Mouse (Mus musculus) heart, postnatal 10 days (tissue): ENCODE measurements around the gene Lsp1. TPM values are rescaled to one million over a fixed set of nuclear protein-coding genes. Genes with fewer than 3 reads are reported as not detected.
A peak's percentile ranks its signal among the peaks of the same experiment; 100 is the strongest.

Experiments used
- DNase-seq, 2 experiments: peaks; one replicate each; pipeline ENCODE4 v3.0.0; 2021
- intact Hi-C: fragments of 180-260 bp; cut with DNase I; formaldehyde crosslinking; loops from one replicate; pipeline ENCODE4 v1.15.1; 2025
- total RNA-seq, 2 experiments: library from RNA; stranded (reverse); gene quantifications; 2 replicates each; pipeline ENCODE4 v1.2.3; 2021

The Lsp1 gene
- total RNA-seq, 2 experiments from 2014 or later: 111 to 116 TPM

GRCm38 (mm10) chr7:142497775-142498174 is 37.2 kb downstream of the Lsp1 start:
- intact Hi-C loops: loop anchor here (1.0 to 5.0 kb wide), 3 partner anchors 57 to 180 kb away; no protein-coding TSS in a partner anchor
- peak; percentile 68 to 78 for DNase-seq

GRCm38 (mm10) chr7:142498575-142498974 is 38.0 kb downstream of the Lsp1 start, which contains the start of gene Tnnt3:
Tnnt3 (plus strand) TSS chr7:142498836.
- no peak for DNase-seq
- intact Hi-C loops: loop anchor here (5.0 kb wide), 1 partner anchor 181 kb away; no protein-coding TSS in a partner anchor

- DNase-seq: no peak
- intact Hi-C loops: loop anchor here (5.0 kb wide), 1 partner anchor 182 kb away; no protein-coding TSS in a partner anchor
These were observed 38.6 kb downstream of the Lsp1 start for GRCm38 (mm10) chr7:142499010-142499721.

GRCm38 (mm10) chr7:142500032-142500431 is 39.4 kb downstream of the Lsp1 start:
- intact Hi-C loops: no loop called here
- no peak for DNase-seq

GRCm38 (mm10) chr7:142503206-142503605 is 42.6 kb downstream of the Lsp1 start:
- intact Hi-C loops: no loop called here
- no peak for DNase-seq

GRCm38 (mm10) chr7:142505942-142506341 is 45.3 kb downstream of the Lsp1 start:
- intact Hi-C loops: no loop called here
- DNase-seq: no peak

GRCm38 (mm10) chr7:142506501-142506900 is 45.9 kb downstream of the Lsp1 start:
- no peak for DNase-seq
- intact Hi-C loops: no loop called here

GRCm38 (mm10) chr7:142507453-142507852 is 46.8 kb downstream of the Lsp1 start:
- DNase-seq: no peak
- intact Hi-C loops: no loop called here

- intact Hi-C loops: no loop called here
- no peak for DNase-seq
These were observed 48.9 kb downstream of the Lsp1 start for GRCm38 (mm10) chr7:142509518-142509917.

GRCm38 (mm10) chr7:142510021-142510777 is 49.6 kb downstream of the Lsp1 start:
- DNase-seq: peak in 1 of 2 experiments; percentile 50
- intact Hi-C loops: no loop called here

GRCm38 (mm10) chr7:142514048-142514447 is 53.4 kb downstream of the Lsp1 start:
- intact Hi-C loops: no loop called here
- DNase-seq: no peak

- no peak for DNase-seq
- intact Hi-C loops: no loop called here
These were observed 55.8 kb downstream of the Lsp1 start for GRCm38 (mm10) chr7:142516221-142516978.

GRCm38 (mm10) chr7:142517531-142517930 is 56.9 kb downstream of the Lsp1 start:
- intact Hi-C loops: no loop called here
- DNase-seq: no peak

- intact Hi-C loops: no loop called here
- no peak for DNase-seq
These were observed 59.7 kb downstream of the Lsp1 start for GRCm38 (mm10) chr7:142520331-142520730.

- intact Hi-C loops: loop anchor here (1.0 to 2.0 kb wide), 5 partner anchors 14 to 148 kb away; no protein-coding TSS in a partner anchor
- DNase-seq: peak; percentile 51 to 73
These were observed 61.7 kb downstream of the Lsp1 start for GRCm38 (mm10) chr7:142522352-142522751.

- intact Hi-C loops: loop anchor here (2.0 kb wide), 4 partner anchors 13 to 147 kb away; no protein-coding TSS in a partner anchor
- peak; percentile 38 to 51 for DNase-seq
These were observed 62.8 kb downstream of the Lsp1 start for GRCm38 (mm10) chr7:142523200-142523990.

GRCm38 (mm10) chr7:142525342-142526178 is 65.0 kb downstream of the Lsp1 start:
- peak; percentile 34 to 37 for DNase-seq
- intact Hi-C loops: no loop called here

- DNase-seq: no peak
- intact Hi-C loops: no loop called here
These were observed 68.7 kb downstream of the Lsp1 start for GRCm38 (mm10) chr7:142529350-142529749.

- DNase-seq: peak; percentile 59 to 66
- intact Hi-C loops: no loop called here
These were observed 71.4 kb downstream of the Lsp1 start for GRCm38 (mm10) chr7:142531973-142532521.
